Mouse (Mus musculus) urinary bladder, adult 2 months (tissue): ENCODE data around the gene Ccn1. TPM values are rescaled to one million over a fixed set of nuclear protein-coding genes. Genes with fewer than 3 reads are reported as not detected.

Experiments used
- DNase-seq: peaks from one replicate; pipeline ENCODE4 v3.0.0; 2022; ENCODE audit warnings: low spot score
- polyA plus RNA-seq: library from polyadenylated mRNA; depleted of rRNA; stranded (reverse); fragments of >200 nt; gene quantifications from 2 replicates; pipeline ENCODE4 v1.2.3, GENCODE M21; 2012

Gene Ccn1
- polyA plus RNA-seq, 1 experiment: 89.1 TPM

DNA sequence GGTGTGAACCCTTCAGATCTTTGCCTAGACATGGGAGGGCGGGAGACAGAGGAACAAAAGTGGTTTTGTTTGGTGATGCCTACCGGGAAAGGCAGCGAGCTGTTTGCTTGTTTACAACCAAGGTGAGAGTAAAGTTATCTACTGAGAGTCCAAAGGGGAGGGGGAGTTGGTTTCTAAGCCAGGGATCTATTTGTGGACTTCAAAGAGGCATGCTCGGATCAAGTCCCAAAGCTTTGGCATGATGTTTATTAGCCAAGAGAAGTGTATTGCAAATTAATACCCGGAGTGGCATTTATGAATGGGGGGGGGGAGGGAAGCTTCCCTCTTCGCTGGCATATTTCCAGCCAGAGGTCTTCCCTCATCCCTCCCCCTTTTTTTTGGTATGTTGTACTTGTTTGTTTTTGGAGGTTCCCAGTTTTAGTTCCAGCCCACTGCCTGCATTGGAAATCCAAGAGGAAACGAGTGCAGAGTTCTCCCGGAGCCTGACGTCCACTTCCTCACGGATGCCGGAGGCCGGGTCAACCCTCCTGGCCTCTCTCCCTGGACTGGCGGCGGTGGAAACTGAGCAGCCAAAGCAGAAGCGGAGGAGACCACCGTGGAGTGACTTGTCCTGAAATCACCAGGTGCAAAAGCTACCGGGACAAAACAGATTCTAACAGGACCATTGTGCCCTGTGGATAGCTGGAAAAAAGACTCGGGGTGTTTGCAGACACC, 674 bp upstream of the Ccn1 start:
- peak; percentile 31 for DNase-seq

DNA sequence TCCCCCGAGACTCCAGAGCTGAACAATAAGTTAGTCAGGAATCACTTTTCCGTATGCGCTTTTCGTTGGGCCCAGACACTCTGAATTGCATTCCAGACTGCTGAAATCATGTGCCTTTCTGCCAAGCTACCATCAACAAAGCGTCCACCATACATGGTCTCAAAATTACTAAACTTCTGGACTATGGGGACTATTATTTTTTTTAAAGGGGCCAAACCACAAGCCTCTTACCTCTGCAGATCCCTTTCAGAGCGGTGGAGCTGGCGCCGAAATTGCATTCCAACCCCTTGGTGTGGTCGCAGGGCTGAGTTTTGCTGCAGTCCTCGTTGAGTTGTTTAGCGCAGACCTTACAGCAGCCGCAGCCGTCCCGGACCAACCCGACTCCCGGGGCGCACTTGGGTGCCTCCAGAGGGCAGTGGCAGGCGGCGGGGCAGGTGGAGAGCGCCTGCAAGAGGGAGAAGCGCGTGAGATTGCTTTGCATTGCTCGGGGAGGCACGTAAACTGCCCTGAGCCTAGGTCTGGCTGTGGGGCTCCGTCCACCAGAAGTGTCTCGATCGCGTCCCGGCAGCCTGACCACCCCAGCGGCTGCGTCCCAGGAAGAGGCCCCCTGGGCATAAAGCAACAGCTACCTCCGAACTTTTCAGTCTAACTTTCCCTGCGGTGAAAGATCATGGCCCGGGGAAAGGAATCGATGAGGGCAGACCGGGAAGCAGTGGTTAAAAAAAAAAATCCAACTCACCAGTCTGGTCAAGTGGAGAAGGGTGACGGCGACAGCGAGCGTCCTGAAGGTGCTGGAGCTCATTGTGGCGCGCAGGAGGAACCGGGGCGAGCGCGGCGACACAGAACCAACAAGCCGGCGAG, 560 bp downstream of the Ccn1 start:
- DNase-seq: peak; percentile 71

DNA sequence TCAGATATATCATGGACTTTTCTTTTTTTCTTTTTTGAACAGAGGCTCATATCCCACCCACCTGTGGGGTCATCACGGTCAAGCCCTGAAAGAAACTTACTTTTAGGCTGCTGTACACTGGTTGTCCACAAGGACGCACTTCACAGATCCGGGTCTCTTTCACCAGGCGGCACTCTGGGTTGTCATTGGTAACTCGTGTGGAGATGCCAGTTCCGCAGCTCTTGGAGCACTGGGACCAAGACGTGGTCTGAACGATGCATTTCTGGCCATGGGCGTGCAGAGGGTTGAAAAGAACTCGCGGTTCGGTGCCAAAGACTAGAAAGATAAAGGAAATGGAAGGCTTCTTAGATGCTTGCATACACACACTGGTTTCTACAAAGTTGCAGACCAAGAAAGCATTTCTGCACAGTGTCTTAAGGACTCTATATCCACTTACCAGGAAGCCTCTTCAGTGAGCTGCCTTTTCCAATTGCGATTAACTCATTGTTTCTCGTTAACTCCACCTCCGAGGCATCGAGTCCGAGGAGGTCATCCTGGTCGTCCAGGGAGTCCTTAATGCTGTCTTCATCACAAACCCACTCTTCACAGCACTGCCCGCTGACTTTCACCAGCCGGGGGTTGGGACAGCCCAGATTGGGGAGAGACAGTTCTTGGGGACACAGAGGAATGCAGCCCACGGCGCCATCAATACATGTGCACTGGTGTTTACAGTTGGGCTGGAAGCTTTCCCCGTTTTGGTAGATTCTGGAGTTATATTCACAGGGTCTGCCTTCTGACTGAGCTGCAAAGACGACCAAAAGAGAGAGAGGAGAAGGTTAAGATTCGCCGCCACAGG, 1.5 kb downstream of the Ccn1 start:
- no peak for DNase-seq

DNA sequence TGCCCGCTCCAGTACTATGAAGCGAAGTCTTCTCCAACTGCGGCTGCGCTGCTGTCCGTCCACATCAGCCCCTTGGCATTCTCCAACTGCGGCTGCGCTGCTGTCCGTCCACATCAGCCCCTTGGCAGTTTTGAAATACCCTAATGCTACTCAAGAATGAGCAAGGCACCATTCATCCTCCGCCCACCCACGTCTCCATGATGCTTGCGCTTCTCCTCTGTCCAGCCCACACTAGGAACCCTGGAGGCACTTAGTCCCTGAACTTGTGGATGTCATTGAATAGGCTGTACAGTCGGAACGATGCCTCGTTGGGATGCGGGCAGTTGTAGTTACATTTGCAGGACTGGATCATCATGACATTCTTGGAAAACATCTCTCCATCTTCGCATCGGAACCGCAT, 2.4 kb downstream of the Ccn1 start:
- DNase-seq: no peak

DNA sequence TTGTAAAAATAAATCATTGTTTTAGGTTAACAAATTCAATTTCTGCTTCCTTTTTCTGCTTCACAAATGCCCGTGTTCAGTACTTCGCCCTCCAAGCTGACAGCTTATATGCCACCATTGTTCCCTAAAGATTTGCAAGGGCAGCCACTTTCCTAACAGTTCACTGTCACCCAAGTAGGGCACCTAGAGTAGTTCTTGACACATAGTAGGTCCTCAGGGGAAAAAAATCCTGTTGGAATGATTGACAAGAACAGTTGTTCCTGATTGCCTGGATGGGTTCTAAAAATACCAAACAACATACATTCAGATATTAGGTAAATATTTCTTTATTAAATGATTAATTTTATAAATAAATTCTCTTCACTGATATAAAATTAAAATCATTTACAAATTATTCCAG, 3.1 kb downstream of the Ccn1 start:
- no peak for DNase-seq

DNA sequence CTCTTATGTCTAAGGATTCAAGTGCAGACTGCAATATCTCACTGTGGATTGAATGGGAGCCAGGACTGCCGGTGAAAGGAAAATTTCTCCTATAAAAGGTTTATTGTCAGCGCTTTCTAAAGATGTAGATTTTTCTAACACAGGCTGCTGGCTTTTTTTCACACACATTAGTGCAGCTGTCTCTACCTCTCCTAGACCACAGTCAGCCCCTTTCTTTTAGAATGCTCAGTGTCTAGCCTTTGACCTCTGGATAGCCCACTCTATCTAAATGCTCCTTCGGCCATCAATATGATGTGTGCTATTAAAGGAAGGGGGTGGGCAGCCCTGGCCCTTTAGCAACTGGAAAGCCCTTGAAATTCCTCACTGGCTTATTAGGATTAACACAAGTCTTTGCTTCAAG, 3.8 kb downstream of the Ccn1 start:
- no peak for DNase-seq

DNA sequence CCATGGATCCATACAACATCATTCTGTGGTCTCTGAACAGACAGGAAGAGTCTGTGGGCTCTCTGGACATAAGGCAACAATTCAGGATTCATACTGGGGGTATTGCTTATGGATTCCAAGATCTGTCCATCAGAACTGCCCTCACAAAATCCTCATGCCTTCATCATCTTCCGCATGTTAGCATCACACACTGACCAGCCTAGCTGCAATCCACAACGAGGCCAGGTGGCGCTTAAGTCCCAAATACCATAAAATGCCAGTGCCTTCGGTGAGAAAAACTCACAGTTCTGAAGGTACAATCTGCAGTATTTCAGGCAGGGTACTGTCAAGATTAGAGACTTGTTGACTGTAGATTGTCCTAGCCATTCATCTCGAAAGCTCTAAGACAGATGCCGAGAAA, 4.3 kb downstream of the Ccn1 start:
- DNase-seq: no peak

DNA sequence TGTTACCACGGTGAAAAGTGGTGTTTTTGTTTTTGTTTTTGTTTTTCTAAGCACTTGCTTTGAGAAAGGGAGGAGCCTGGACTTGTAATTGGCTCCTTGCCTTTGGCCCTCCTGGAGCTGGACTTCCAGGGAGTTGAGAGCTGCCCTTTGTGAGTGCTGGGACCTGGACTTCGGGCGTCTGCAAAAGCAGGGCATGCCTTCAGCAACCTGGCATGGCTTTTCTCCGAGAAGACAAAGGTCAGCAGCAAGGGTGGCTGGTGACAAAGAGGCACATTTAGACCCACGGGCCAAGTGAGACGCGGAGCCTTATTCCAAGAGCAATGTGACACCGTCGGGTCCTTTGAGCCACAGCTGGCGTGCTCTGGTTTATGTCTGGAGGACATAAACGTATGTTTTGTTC, 6.9 kb downstream of the Ccn1 start:
- no peak for DNase-seq

DNA sequence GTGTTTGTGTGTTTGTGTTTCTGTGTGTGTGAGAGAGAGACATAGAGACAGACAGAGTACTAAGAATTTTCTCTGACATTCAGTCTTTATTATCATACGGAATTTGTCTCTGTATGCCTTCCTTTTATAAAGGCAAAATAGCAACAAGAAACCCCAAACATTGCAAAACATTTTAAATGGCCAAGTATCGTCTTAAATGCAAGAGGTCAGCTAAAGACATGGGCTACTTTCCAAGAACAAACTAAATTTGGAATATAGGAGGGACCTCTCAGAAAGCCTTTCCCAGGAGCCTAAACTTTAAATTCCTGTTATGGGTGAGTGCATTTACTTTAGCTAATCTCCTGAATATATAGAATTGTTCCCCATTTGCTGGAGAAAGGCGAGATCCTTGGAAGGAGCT, 7.9 kb downstream of the Ccn1 start:
- no peak for DNase-seq

DNA sequence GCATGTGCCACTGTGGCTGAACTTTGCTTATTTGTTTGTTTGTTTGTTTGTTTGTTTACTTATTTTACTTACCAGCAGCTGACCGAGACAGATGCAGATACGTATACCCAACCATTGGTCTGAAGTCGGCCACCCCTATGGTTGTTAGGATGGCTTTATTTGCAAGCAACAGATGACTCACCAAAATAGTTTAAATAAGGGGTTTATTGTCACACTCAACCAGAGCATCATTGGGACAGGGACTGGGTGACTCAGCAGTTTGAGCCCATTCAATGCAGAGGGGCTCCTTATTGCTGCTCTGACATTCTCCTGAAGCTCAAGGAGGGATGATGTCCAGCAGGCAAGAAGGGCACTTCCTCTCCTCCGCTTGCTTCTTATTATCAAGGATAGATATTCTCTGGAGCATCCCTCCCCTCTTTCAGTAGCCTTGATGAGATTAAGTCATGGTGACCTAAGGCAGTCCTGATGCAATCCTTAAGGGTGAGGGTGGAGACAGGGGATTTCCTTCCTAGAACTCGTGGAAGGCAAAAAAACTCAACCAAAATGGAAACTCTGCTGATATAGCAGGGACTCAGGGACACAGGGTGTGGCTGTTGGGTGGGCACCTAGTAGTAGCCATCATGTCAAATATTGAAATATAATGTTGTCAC, 8.6 kb downstream of the Ccn1 start:
- DNase-seq: no peak

DNA sequence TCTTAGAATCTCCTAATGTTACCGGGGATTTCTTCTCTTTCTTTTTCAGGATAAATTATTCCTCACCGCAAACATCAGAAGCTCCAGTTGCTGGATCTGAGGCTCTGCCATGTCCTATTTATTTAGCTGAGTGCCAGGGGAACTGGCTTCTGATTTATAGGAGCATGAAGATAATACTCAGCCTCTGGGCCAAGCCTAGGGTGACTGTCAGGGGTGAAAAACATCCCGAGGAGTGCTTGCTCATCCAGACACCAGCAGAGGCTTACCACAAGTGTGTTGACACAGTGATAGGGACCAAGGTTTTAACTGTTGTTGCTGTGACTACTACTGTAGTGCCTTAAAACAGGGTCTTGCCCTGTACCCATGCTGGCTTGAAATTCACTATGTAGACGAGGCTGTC, 9.2 kb downstream of the Ccn1 start:
- DNase-seq: no peak

DNA sequence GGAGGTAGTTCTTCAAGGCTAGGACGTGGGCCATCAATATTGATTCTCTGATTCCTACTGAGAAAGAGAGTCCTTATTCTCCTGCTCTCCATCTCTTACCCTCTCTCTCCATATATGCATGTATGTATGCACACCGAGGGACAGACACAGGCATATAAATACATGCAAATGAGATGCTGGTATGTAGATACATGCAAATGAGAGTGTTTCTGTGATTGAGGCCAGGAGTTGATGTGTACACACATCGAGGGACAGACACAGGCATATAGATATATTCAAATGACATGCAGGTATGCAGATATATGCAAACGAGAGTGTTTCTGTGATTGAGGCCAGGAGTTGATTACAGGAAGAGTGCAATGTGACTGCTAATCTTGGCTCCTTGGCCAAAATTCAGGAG, 9.6 kb downstream of the Ccn1 start:
- DNase-seq: no peak

DNA sequence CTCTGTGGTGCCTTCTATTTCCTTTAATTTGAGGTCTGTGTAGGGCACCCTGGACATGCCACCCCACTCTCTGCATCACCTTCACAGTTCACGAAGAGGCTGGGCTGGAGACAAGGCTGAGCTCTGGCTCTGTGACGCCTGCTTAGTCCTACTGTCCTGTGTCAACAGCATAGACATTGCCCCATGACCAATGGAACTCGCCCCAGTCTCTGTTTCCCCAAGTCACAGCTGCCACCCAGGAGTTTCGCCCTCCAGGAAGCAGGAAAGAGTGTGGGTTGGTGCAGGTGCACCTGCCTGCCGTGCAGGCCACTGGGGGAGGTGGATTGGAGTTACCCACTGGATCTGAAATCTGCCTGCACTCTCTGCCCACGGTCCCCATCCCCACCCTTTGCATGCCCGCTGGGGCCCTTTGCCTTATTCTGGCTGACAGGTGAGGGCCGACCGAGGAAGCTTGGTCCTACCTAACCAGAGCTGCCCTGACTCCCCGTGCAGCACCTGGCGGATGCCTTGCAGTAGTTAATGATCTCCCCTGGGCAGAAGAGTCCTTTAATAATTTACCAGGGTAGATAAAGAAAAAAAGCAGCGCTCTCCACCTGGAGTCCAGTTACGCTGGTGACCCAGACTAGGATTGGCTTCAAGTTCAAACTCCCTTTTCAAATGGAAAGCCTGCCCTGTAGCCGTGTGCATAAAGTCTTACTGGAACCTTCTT, 15.6 kb downstream of the Ccn1 start:
- DNase-seq: no peak

DNA sequence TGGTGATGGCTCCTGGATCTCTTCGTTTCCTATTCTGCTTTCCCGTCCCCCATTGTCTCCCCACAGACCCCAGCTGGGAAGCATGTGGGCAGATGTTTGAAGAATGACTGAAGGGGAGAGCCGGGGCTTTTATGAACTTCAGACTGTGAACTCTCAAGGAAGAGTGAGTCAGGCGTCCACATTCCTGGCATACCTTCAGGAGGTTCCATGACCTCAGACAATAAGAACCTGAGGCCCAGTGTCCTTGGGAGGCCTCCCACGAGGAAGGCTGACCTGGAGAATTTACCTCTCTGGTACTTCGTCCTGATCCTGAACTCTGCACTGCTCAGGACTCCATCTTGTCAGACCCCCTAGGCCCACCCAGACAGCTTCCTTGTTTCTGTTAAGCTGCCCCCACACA, 16.9 kb downstream of the Ccn1 start:
- DNase-seq: no peak

DNA sequence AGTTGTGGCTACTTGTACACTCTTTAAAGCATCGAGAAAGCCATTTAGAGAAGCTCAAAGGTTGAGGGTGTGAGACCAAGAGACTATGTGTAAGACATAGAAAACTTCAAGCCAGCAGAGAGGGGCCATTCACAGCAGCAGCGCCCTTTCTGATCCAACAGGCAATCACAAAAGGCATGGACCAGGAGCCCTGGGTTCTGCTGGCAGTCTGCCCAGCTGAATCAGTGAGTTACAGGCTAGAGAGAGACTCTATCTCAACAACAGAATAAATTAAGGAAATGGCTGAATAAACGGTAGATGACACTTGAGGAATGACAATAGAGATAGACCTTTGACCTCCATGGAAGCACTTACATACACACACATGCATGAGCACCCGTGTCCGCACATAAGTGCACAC, 21.1 kb downstream of the Ccn1 start:
- DNase-seq: no peak

DNA sequence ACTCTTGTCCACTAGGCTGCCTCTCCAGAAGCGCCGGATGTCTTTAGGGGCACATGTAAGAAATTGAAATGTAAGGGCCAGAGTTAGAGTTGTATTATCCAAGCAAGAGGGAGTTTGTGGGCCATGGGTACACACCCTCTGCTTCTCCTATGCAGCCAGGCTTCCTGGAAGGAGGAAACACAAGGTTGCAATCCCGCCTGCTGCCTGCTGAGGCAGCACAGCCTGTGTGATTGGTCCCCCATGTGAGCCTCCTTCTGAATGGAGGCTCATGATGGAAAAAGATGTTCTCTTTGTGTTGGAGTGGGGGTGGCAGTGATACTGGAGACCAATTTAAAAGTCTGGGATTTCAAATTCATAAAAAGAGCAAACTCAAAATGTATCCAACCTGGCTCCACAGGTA, 22.0 kb downstream of the Ccn1 start:
- no peak for DNase-seq

DNA sequence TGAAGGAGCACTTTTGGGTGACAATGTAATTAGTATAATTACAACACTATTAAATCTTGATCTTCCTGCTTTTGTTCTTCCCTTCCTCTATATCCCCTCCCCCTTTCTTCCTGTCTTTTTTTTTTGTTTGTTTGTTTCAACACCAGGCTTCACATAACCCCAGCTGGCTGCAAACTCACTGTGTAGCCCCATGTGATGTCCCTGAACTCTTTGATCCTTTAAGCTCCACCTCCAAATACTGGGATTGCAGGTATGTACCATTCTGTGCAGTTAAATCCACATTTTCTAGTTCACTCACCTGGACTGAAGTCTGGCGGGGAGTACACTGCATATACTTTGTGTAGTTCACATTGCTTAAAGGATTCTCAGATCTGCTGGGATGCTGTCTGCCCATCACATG, 23.7 kb downstream of the Ccn1 start:
- no peak for DNase-seq

DNA sequence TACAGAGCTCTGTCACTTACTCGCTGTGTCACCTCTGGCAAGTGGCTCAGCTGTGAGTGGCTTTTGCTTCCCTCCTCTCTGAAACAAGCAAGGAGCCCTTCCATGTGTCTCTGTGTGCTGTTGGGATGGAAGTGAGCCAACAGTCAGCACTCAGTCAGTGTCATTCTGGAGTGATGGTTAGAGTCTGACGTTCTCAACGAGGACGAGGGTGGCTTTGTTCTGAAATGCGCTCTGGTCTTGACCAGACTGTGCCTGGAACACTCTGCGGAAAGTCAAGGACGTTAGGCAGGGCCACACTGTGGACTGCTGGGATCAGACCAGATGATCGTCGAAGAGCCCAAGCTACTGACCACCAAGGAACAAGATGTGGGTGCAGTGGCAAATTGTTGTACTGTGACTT, 24.2 kb downstream of the Ccn1 start:
- no peak for DNase-seq

DNA sequence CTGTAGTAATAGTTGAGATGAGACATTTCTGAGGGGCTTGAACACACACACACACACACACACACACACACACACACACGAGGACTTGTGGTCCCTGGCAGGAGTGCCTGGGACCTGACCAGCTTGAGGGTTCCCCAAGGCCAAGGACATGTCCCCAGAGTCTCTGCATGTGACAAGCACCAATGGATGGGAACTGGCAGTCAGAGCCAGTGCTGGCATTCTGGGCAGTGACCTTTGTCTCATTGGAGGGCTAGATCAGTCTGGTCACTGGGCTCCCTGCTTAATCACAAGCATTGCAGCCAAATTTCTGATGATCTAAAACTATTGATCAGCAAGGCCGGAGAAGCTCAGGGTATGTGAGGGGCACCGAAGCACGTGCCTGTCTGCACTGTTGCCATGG, 25.0 kb downstream of the Ccn1 start:
- no peak for DNase-seq

DNA sequence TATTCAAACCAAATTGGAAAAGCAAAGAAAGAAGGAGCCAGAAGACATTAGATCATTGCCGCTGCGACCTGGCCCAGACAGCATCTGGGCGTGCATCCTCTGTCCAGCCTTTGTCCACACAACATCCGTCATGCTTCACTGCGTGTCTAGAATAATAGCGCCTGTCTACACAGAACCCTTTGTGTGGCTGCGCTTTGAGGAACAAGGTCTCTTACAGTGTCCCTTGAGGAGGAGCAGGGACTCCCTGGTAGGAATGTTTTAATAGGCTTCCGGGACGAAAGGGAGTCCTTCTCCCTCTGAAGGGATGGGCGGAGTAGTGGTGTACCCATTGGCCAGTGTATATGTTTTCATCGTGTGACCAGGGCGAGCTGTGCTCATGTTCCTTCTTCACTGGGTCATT, 26.7 kb downstream of the Ccn1 start:
- DNase-seq: no peak

DNA sequence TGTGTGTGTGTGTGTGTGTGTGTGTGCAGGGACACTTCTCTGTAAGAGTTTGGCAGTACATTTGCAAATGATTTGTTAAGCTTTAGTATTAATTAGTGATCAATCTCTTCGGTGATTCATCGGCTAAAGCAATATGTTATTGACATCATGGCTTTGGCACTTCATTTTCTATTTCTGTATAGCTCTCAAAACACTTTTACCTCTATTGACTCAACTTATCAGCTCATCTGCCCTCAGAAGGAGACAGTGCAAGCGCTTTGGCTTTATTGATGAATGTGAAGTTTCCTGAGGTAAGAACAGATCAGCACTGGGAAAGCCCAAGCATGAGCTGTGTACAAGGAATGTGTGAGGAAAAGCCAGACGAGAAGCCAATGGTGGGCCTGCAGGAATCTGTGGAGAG, 28.6 kb downstream of the Ccn1 start:
- DNase-seq: no peak
